ENCODE assay signal across 9 mouse cellular contexts in the genomic region with DNA sequence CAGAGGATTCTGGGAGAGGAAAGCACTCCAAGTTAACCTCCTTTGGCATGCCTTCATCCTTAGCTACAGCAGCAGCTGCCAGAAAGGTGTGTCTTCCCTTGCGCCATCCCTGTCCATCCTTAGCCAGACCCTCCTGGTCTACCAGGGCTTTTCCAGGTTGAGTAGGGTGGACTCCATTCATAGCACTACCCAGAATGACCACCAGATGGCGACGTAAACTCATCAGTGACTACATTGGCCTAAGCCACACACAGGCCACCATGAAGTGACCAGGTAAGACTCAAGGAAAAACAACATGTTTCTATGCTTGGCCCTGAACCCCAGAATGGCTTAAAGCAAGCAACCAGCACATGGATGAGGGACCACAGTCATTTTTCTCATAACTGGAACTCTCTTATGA. TPM values are rescaled to one million over a fixed set of nuclear protein-coding genes. Genes with fewer than 3 reads are reported as not detected.
DNase-seq lines count a peak whose midpoint lies in the region; ATAC-seq and TF ChIP-seq lines count a peak whose summit lies in the region.
"Had no signal": no experiment of that assay in that cellular context is flagged by ENCODE, and none has a peak within 500 bp of the region (broad histone marks: within the 10 kb centered on the region; RNA-seq: fewer than 3 reads in every experiment).

No protein-coding gene starts in this region.

- no peak for TF ChIP-seq POLR2A in cerebellum, adult 2 months (IDR thresholded peaks at IDR 0.05; ENCODE audit: borderline replicate concordance, insufficient read depth, low read length)
- TF ChIP-seq POLR2A in thymus, adult 2 months (IDR thresholded peaks at IDR 0.05; ENCODE audit: control insufficient read depth, extremely low read depth, insufficient read depth, low read length, poor library complexity): no peak

- no peak overlapping the region for H3K4me2 ChIP-seq in forebrain, postnatal 0 days (ENCODE audit: low read depth)
- no peak overlapping the region for H3K4me2 ChIP-seq in lung, embryonic 14.5 days

- no peaks in the 10 kb centered on the region for H3K27me3 ChIP-seq in cerebellum, adult 2 months (ENCODE audit: control insufficient read depth, insufficient read depth, low read length)
- H3K27me3 ChIP-seq in forebrain, postnatal 0 days (ENCODE audit: insufficient read depth, low read length): no peaks in the 10 kb centered on the region
- H3K27me3 ChIP-seq in lung, embryonic 14.5 days (ENCODE audit: insufficient read depth, low read length): no peaks in the 10 kb centered on the region
- H3K27me3 ChIP-seq in thymus, adult 2 months (ENCODE audit: control insufficient read depth, insufficient read depth, low read length): no peaks in the 10 kb centered on the region

- H3K4me1 ChIP-seq in cerebellum, adult 2 months (ENCODE audit: control insufficient read depth, insufficient read depth, low read length): no peaks in the 10 kb centered on the region
- H3K4me1 ChIP-seq in forebrain, postnatal 0 days (ENCODE audit: insufficient read depth): no peaks in the 10 kb centered on the region
- H3K4me1 ChIP-seq in lung, embryonic 14.5 days (ENCODE audit: insufficient read depth): no peaks in the 10 kb centered on the region; the same call in 1 of the 2 replicates
- no peaks in the 10 kb centered on the region for H3K4me1 ChIP-seq in thymus, adult 2 months (replicated peaks; ENCODE audit: control insufficient read depth, insufficient read depth, low read length)

- no peak overlapping the region for H3K27ac ChIP-seq in cerebellum, adult 2 months (ENCODE audit: insufficient read depth, low read length)
- no peak overlapping the region for H3K27ac ChIP-seq in forebrain, postnatal 0 days (ENCODE audit: low read depth, low read length)
- no peak overlapping the region for H3K27ac ChIP-seq in layer of hippocampus, adult 2 months
- no peak overlapping the region for H3K27ac ChIP-seq in lung, embryonic 14.5 days (ENCODE audit: low read depth)
- H3K27ac ChIP-seq in thymus, adult 2 months (ENCODE audit: control insufficient read depth, insufficient read depth, low read length): no peak overlapping the region

- ATAC-seq in forebrain, postnatal 0 days: peak; percentile 78
- peak; percentile 49 to 86; a peak in 3 of 4 replicates for ATAC-seq in hematopoietic stem cell, adult 5-6 weeks (replicated peaks in 1 of 2; ENCODE audit: insufficient read depth in 1 of 2, low FRiP score in 2 of 2, low TSS enrichment in 1 of 2, low read depth in 1 of 2, poor library complexity in 2 of 2, severe bottlenecking in 2 of 2)
- peak; percentile 65 for ATAC-seq in lung, embryonic 14.5 days (ENCODE audit: insufficient read depth)

- no peaks in the 10 kb centered on the region for H3K36me3 ChIP-seq in forebrain, postnatal 0 days (ENCODE audit: insufficient read depth)
- H3K36me3 ChIP-seq in lung, embryonic 14.5 days (ENCODE audit: insufficient read depth): no peaks in the 10 kb centered on the region
- no peaks in the 10 kb centered on the region for H3K36me3 ChIP-seq in thymus, adult 2 months (ENCODE audit: control insufficient read depth, insufficient read depth, low read length)

- DNase-seq in MEL-GATA-1-ER (ENCODE audit: extremely low read depth, low read depth): peak; percentile 68
- peak; percentile 89 to 95 for DNase-seq in cerebellum, adult 2 months
- DNase-seq in forebrain, postnatal 0 days: peak; percentile 89
- peak; percentile 78 to 91 for DNase-seq in layer of hippocampus, adult 2 months (ENCODE audit: low spot score in 2 of 2)
- DNase-seq in lung, embryonic 14.5 days: peak; percentile 96
- DNase-seq in ovary, postnatal 10 days (ENCODE audit: low spot score): peak; percentile 85
- DNase-seq in thymus, adult 2 months: peak; percentile 78

- no peaks in the 10 kb centered on the region for H3K9me3 ChIP-seq in forebrain, postnatal 0 days (ENCODE audit: low read length)
- H3K9me3 ChIP-seq in lung, embryonic 14.5 days (ENCODE audit: low read depth, low read length): no peaks in the 10 kb centered on the region
- H3K9me3 ChIP-seq: megakaryocyte, embryonic 14.5 days had no signal

- H3K9ac ChIP-seq in forebrain, postnatal 0 days: no peak overlapping the region
- H3K9ac ChIP-seq in lung, embryonic 14.5 days: no peak overlapping the region

- TF ChIP-seq CTCF in cerebellum, adult 2 months (IDR thresholded peaks at IDR 0.05; ENCODE audit: borderline replicate concordance, insufficient read depth, low read depth, low read length): peak; percentile 98
- peak; percentile 99 for TF ChIP-seq CTCF in forebrain, postnatal 0 days (IDR thresholded peaks at IDR 0.05; ENCODE audit: low read depth)
- TF ChIP-seq CTCF in layer of hippocampus, adult 2 months (conservative IDR thresholded peaks at IDR 0.05): peak; percentile 99
- TF ChIP-seq CTCF in lung, embryonic 14.5 days (IDR thresholded peaks at IDR 0.05; ENCODE audit: low read depth): peak; percentile 99
- TF ChIP-seq CTCF in thymus, adult 2 months (IDR thresholded peaks at IDR 0.05; ENCODE audit: borderline replicate concordance, control insufficient read depth, extremely low read depth, insufficient read depth, low read length, poor library complexity): no peak

- WGBS in cerebellum, adult 2 months: 3% methylated on average over 3 of the region's 3 CpGs
- 8% methylated on average over 3 of the region's 3 CpGs for WGBS in forebrain, postnatal 0 days
- WGBS in lung, embryonic 14.5 days: 4% methylated on average over 3 of the region's 3 CpGs
- WGBS in thymus, adult 2 months: 12% methylated on average over 3 of the region's 3 CpGs

- H3K4me3 ChIP-seq in cerebellum, adult 2 months (replicated peaks; ENCODE audit: insufficient read depth, low read depth, low read length): no peak overlapping the region
- no peak overlapping the region for H3K4me3 ChIP-seq in forebrain, postnatal 0 days (ENCODE audit: low read depth, low read length)
- H3K4me3 ChIP-seq in layer of hippocampus, adult 2 months: no peak overlapping the region
- no peak overlapping the region for H3K4me3 ChIP-seq in lung, embryonic 14.5 days (ENCODE audit: low read depth, low read length)
- H3K4me3 ChIP-seq in thymus, adult 2 months (ENCODE audit: control insufficient read depth, insufficient read depth, low read length): no peak overlapping the region
- H3K4me3 ChIP-seq: megakaryocyte, embryonic 14.5 days had no signal

RNA-seq across cellular contexts. Expression of a gene that starts 8.3 kb away (rescaled TPM):
- polyA plus RNA-seq in cerebellum, adult 2 months (2012; rRNA removed): 276 and 288 TPM in 2 replicates
- total RNA-seq in forebrain, postnatal 0 days (2014; rRNA removed): 48.2 and 55.0 TPM in 2 replicates
- polyA plus RNA-seq in forebrain, postnatal 0 days (2015; fragmentation: Nextera tagmentation; extraction: Ambion mirVana): 113 and 141 TPM in 2 replicates
- 0.88 and 2.8 TPM in 2 replicates for total RNA-seq in hematopoietic stem cell, adult 5-6 weeks (2017)
- total RNA-seq in layer of hippocampus, adult 2 months (2021): 100 to 1,000 TPM; 231 to 237 TPM
- 17.9 and 18.2 TPM in 2 replicates for polyA plus RNA-seq in lung, embryonic 14.5 days (2014; fragmentation: Nextera tagmentation; extraction: Ambion mirVana)
- 11.5 and 16.6 TPM in 2 replicates for polyA plus RNA-seq in thymus, adult 2 months (2012; rRNA removed)
